Mouse (Mus musculus): ENCODE results near the gene Chchd5.
A peak's percentile ranks its signal among the peaks of the same experiment; 100 is the strongest.

Gene Chchd5

GRCm38 (mm10) chr2:129130776-129131175 lies 1.3 kb downstream of the Chchd5 start:
- DNase-seq (ENCODE audit: low read depth, low spot score) = no peak
- Histone ChIP-seq H3K36me3 (ENCODE audit: control insufficient read depth, insufficient read depth, low read length, poor library complexity, severe bottlenecking) (peaks cover 6% of the 10 kb centered on the region), H3K27me3 (ENCODE audit: control insufficient read depth, insufficient read depth, low read length, poor library complexity, severe bottlenecking) (no peaks in the 10 kb centered on the region)

GRCm38 (mm10) chr2:129132231-129132630 lies 2.7 kb downstream of the Chchd5 start:
- DNase-seq (ENCODE audit: low read depth, low spot score) = peak; percentile 18
- H3K36me3 ChIP-seq (ENCODE audit: control insufficient read depth, insufficient read depth, low read length, poor library complexity, severe bottlenecking) = peaks cover 6% of the 10 kb centered on the region
- no peaks in the 10 kb centered on the region for H3K27me3 ChIP-seq (ENCODE audit: control insufficient read depth, insufficient read depth, low read length, poor library complexity, severe bottlenecking)

- Histone ChIP-seq H3K27me3 (ENCODE audit: control insufficient read depth, insufficient read depth, low read length, poor library complexity, severe bottlenecking) (no peaks in the 10 kb centered on the region), H3K36me3 (ENCODE audit: control insufficient read depth, insufficient read depth, low read length, poor library complexity, severe bottlenecking) (peaks cover 6% of the 10 kb centered on the region)
- DNase-seq (ENCODE audit: low read depth, low spot score) = no peak
These were observed 3.7 kb downstream of the Chchd5 start for GRCm38 (mm10) chr2:129133006-129133805.

GRCm38 (mm10) chr2:129139906-129140305 lies 10.4 kb downstream of the Chchd5 start:
- H3K36me3 ChIP-seq (ENCODE audit: control insufficient read depth, insufficient read depth, low read length, poor library complexity, severe bottlenecking) = no peaks in the 10 kb centered on the region
- no peaks in the 10 kb centered on the region for H3K27me3 ChIP-seq (ENCODE audit: control insufficient read depth, insufficient read depth, low read length, poor library complexity, severe bottlenecking)
- no peak for DNase-seq (ENCODE audit: low read depth, low spot score)

GRCm38 (mm10) chr2:129148836-129149235 lies 19.3 kb downstream of the Chchd5 start:
- DNase-seq (ENCODE audit: low read depth, low spot score) = no peak
- no peaks in the 10 kb centered on the region for H3K36me3 ChIP-seq (ENCODE audit: control insufficient read depth, insufficient read depth, low read length, poor library complexity, severe bottlenecking)
- no peaks in the 10 kb centered on the region for H3K27me3 ChIP-seq (ENCODE audit: control insufficient read depth, insufficient read depth, low read length, poor library complexity, severe bottlenecking)

- no peaks in the 10 kb centered on the region for H3K36me3 ChIP-seq (ENCODE audit: control insufficient read depth, insufficient read depth, low read length, poor library complexity, severe bottlenecking)
- H3K27me3 ChIP-seq (ENCODE audit: control insufficient read depth, insufficient read depth, low read length, poor library complexity, severe bottlenecking) = no peaks in the 10 kb centered on the region
- no peak for DNase-seq (ENCODE audit: low read depth, low spot score)
These were observed 20.9 kb downstream of the Chchd5 start for GRCm38 (mm10) chr2:129150386-129150785.

GRCm38 (mm10) chr2:129151111-129151510 lies 21.6 kb downstream of the Chchd5 start:
- Histone ChIP-seq H3K27me3 (ENCODE audit: control insufficient read depth, insufficient read depth, low read length, poor library complexity, severe bottlenecking) (no peaks in the 10 kb centered on the region), H3K36me3 (ENCODE audit: control insufficient read depth, insufficient read depth, low read length, poor library complexity, severe bottlenecking) (no peaks in the 10 kb centered on the region)
- DNase-seq (ENCODE audit: low read depth, low spot score) = no peak

GRCm38 (mm10) chr2:129152751-129153150 lies 23.3 kb downstream of the Chchd5 start:
- Histone ChIP-seq H3K27me3 (ENCODE audit: control insufficient read depth, insufficient read depth, low read length, poor library complexity, severe bottlenecking) (no peaks in the 10 kb centered on the region), H3K36me3 (ENCODE audit: control insufficient read depth, insufficient read depth, low read length, poor library complexity, severe bottlenecking) (no peaks in the 10 kb centered on the region)
- DNase-seq (ENCODE audit: low read depth, low spot score) = no peak

GRCm38 (mm10) chr2:129164815-129165214 lies 35.3 kb downstream of the Chchd5 start:
- H3K36me3 ChIP-seq (ENCODE audit: control insufficient read depth, insufficient read depth, low read length, poor library complexity, severe bottlenecking) = no peaks in the 10 kb centered on the region
- H3K27me3 ChIP-seq (ENCODE audit: control insufficient read depth, insufficient read depth, low read length, poor library complexity, severe bottlenecking) = no peaks in the 10 kb centered on the region; the same call in 1 of the 2 replicates
- no peak for DNase-seq (ENCODE audit: low read depth, low spot score)

- Histone ChIP-seq H3K36me3 (ENCODE audit: control insufficient read depth, insufficient read depth, low read length, poor library complexity, severe bottlenecking) (no peaks in the 10 kb centered on the region), H3K27me3 (ENCODE audit: control insufficient read depth, insufficient read depth, low read length, poor library complexity, severe bottlenecking) (no peaks in the 10 kb centered on the region)
- no peak for DNase-seq (ENCODE audit: low read depth, low spot score)
These were observed 37.3 kb downstream of the Chchd5 start for GRCm38 (mm10) chr2:129166466-129167463.

- H3K27me3 ChIP-seq (ENCODE audit: control insufficient read depth, insufficient read depth, low read length, poor library complexity, severe bottlenecking) = no peaks in the 10 kb centered on the region
- no peak for DNase-seq (ENCODE audit: low read depth, low spot score)
- H3K36me3 ChIP-seq (ENCODE audit: control insufficient read depth, insufficient read depth, low read length, poor library complexity, severe bottlenecking) = no peaks in the 10 kb centered on the region
These were observed 43.9 kb downstream of the Chchd5 start for GRCm38 (mm10) chr2:129173386-129173785.

GRCm38 (mm10) chr2:129174474-129174873 lies 45.0 kb downstream of the Chchd5 start:
- H3K27me3 ChIP-seq (ENCODE audit: control insufficient read depth, insufficient read depth, low read length, poor library complexity, severe bottlenecking) = no peaks in the 10 kb centered on the region
- peak; percentile 74 for DNase-seq (ENCODE audit: low read depth, low spot score)
- H3K36me3 ChIP-seq (ENCODE audit: control insufficient read depth, insufficient read depth, low read length, poor library complexity, severe bottlenecking) = no peaks in the 10 kb centered on the region

- Histone ChIP-seq H3K27me3 (ENCODE audit: control insufficient read depth, insufficient read depth, low read length, poor library complexity, severe bottlenecking) (no peaks in the 10 kb centered on the region), H3K36me3 (ENCODE audit: control insufficient read depth, insufficient read depth, low read length, poor library complexity, severe bottlenecking) (no peaks in the 10 kb centered on the region)
- peak; percentile 53 for DNase-seq (ENCODE audit: low read depth, low spot score)
These were observed 46.1 kb downstream of the Chchd5 start for GRCm38 (mm10) chr2:129175636-129176035.

GRCm38 (mm10) chr2:129176676-129177420 lies 47.3 kb downstream of the Chchd5 start:
- DNase-seq (ENCODE audit: low read depth, low spot score) = no peak
- no peaks in the 10 kb centered on the region for H3K36me3 ChIP-seq (ENCODE audit: control insufficient read depth, insufficient read depth, low read length, poor library complexity, severe bottlenecking)
- no peaks in the 10 kb centered on the region for H3K27me3 ChIP-seq (ENCODE audit: control insufficient read depth, insufficient read depth, low read length, poor library complexity, severe bottlenecking)

Measured in splenic B cell, adult 2 months (primary cell).